Mouse (Mus musculus): ENCODE results near the gene Adgrl3.

DNA sequence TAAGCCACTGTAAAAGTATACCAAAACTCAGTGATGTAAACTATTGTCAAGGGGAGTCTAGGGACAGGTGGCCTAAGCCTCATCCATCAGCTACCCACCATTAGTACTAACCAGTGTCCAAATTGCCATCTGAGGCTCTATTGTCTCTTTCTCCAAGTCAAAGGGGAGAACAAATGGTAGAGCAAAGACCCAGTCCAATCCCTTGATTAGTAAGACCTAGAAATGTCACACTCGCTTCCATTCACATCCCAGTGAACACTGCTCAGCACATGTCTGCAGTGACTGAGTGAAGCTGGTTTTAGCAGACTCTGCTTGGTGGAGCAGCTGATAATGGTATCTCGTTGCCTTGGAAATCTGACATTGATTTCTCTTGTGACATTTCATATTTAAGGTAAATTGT, 735.8 kb downstream of the Adgrl3 start:
- TF ChIP-seq CHD1 (IDR thresholded peaks at IDR 0.05; ENCODE audit: low read depth, low read length) (no peak), CTCF (IDR thresholded peaks at IDR 0.05 in 2 of 3, conservative IDR thresholded peaks at IDR 0.05 in 1 of 3; ENCODE audit: control insufficient read depth in 1 of 3, insufficient read depth in 1 of 3, low read depth in 2 of 3, low read length in 3 of 3, poor library complexity in 1 of 3, severe bottlenecking in 1 of 3) (no peak), ZMIZ1 (IDR thresholded peaks at IDR 0.05; ENCODE audit: low read depth, low read length) (no peak), ZKSCAN1 (IDR thresholded peaks at IDR 0.05; ENCODE audit: low read depth, low read length) (no peak), GATA1 (IDR thresholded peaks at IDR 0.05; ENCODE audit: low read depth, low read length) (no peak), POLR2A (IDR thresholded peaks at IDR 0.05; ENCODE audit: control insufficient read depth in 1 of 2, insufficient read depth in 1 of 2, low read depth in 1 of 2, low read length in 2 of 2, poor library complexity in 1 of 2) (no peak), USF1 (IDR thresholded peaks at IDR 0.05; ENCODE audit: low read depth, low read length) (no peak), SMC3 (IDR thresholded peaks at IDR 0.05; ENCODE audit: low read depth, low read length) (no peak), ZNF384 (IDR thresholded peaks at IDR 0.05; ENCODE audit: low read depth, low read length) (no peak), TBP (IDR thresholded peaks at IDR 0.05; ENCODE audit: low read depth, low read length) (no peak), CHD2 (IDR thresholded peaks at IDR 0.05; ENCODE audit: low read length) (no peak), MEF2A (IDR thresholded peaks at IDR 0.05; ENCODE audit: extremely low read depth, insufficient replicate concordance, low read depth, low read length, poor library complexity, severe bottlenecking) (no peak)
